Mouse (Mus musculus): Measurements from ENCODE around the gene Ficd.

DNA sequence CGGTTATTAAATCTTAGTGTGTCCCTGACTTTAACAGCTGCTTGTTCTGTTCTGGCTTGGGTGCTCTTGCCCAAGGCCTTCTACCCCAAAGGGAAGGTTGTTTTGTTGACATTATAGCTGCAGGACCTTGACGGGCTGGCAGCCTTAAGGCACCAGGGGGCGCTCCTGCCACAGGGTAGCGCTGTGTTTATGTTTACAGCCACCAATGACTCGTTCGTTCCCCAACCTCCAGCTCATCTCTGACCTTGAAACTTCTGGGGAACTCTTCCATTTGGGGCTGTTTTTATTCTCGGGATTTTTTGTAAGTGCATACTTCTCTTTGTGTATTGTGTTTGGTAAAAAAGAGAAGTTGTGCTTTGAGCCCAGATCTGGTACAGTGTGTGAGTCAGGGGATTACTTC, 38.1 kb downstream of the Ficd start:
- TF ChIP-seq CTCF (IDR thresholded peaks at IDR 0.05; ENCODE audit: borderline replicate concordance, control insufficient read depth, extremely low read depth, insufficient read depth, low read length, poor library complexity) (peak; percentile 91), POLR2A (IDR thresholded peaks at IDR 0.05; ENCODE audit: control insufficient read depth, extremely low read depth, insufficient read depth, low read length, poor library complexity) (no peak)
